Mouse (Mus musculus): ENCODE data around the gene Foxo3. TPM values are rescaled to one million over a fixed set of nuclear protein-coding genes. Genes with fewer than 3 reads are reported as not detected.

Foxo3 gene
- polyA plus RNA-seq, 1 experiment = 49.3 TPM

- Histone ChIP-seq H3K4me3 (replicated peaks; ENCODE audit: extremely low read depth, low read depth, low read length) (no peak overlapping the region), H3K4me1 (ENCODE audit: control insufficient read depth, insufficient read depth, low read length) (peaks cover 29% of the 10 kb centered on the region)
- WGBS = 73% methylated on average over 8 of the region's 8 CpGs
- DNase-seq = no peak
- TF ChIP-seq CTCF (IDR thresholded peaks at IDR 0.05; ENCODE audit: insufficient read depth, low read length) (no peak), POLR2A (IDR thresholded peaks at IDR 0.05; ENCODE audit: borderline replicate concordance, extremely low read depth, low read depth, low read length) (no peak)
These were observed 74.0 kb downstream of the Foxo3 start for GRCm38 (mm10) chr10:42202561-42202960.

- whole genome bisulfite sequencing = 57% methylated on average over 3 of the region's 3 CpGs
These were observed 77.1 kb downstream of the Foxo3 start for GRCm38 (mm10) chr10:42199472-42199871.

GRCm38 (mm10) chr10:42198682-42199081 is 77.9 kb downstream of the Foxo3 start:
- no peak overlapping the region for H3K4me3 ChIP-seq (replicated peaks; ENCODE audit: extremely low read depth, low read depth, low read length)
- WGBS = 58% methylated on average over 3 of the region's 3 CpGs
- TF ChIP-seq CTCF (IDR thresholded peaks at IDR 0.05; ENCODE audit: insufficient read depth, low read length) (no peak), POLR2A (IDR thresholded peaks at IDR 0.05; ENCODE audit: borderline replicate concordance, extremely low read depth, low read depth, low read length) (no peak)
- H3K4me1 ChIP-seq (ENCODE audit: control insufficient read depth, insufficient read depth, low read length) = peaks cover 16% of the 10 kb centered on the region
- no peak for DNase-seq

More at GRCm38 (mm10) chr10:42199472-42199871, 77.1 kb downstream of the Foxo3 start:
- Histone ChIP-seq H3K4me1 (ENCODE audit: control insufficient read depth, insufficient read depth, low read length) (peaks cover 14% of the 10 kb centered on the region), H3K4me3 (replicated peaks; ENCODE audit: extremely low read depth, low read depth, low read length) (no peak overlapping the region)
- no peak for TF ChIP-seq POLR2A (IDR thresholded peaks at IDR 0.05; ENCODE audit: borderline replicate concordance, extremely low read depth, low read depth, low read length)
- no peak for TF ChIP-seq CTCF (IDR thresholded peaks at IDR 0.05; ENCODE audit: insufficient read depth, low read length)
- DNase-seq = no peak

- TF ChIP-seq CTCF (IDR thresholded peaks at IDR 0.05; ENCODE audit: insufficient read depth, low read length) (no peak), POLR2A (IDR thresholded peaks at IDR 0.05; ENCODE audit: borderline replicate concordance, extremely low read depth, low read depth, low read length) (no peak)
- WGBS = 65% methylated on average over 6 of the region's 6 CpGs
- Histone ChIP-seq H3K4me3 (replicated peaks; ENCODE audit: extremely low read depth, low read depth, low read length) (no peak overlapping the region), H3K4me1 (ENCODE audit: control insufficient read depth, insufficient read depth, low read length) (peaks cover 31% of the 10 kb centered on the region)
- no peak for DNase-seq
These were observed 81.8 kb downstream of the Foxo3 start for GRCm38 (mm10) chr10:42194784-42195183.

GRCm38 (mm10) chr10:42193981-42194380 is 82.6 kb downstream of the Foxo3 start:
- H3K4me1 ChIP-seq (ENCODE audit: control insufficient read depth, insufficient read depth, low read length) = peaks cover 33% of the 10 kb centered on the region
- no peak for TF ChIP-seq CTCF (IDR thresholded peaks at IDR 0.05; ENCODE audit: insufficient read depth, low read length)
- TF ChIP-seq POLR2A (IDR thresholded peaks at IDR 0.05; ENCODE audit: borderline replicate concordance, extremely low read depth, low read depth, low read length) = no peak
- H3K4me3 ChIP-seq (replicated peaks; ENCODE audit: extremely low read depth, low read depth, low read length) = no peak overlapping the region
- DNase-seq = no peak
- 75% methylated on average over 4 of the region's 4 CpGs for WGBS

GRCm38 (mm10) chr10:42192951-42193350 is 83.6 kb downstream of the Foxo3 start:
- TF ChIP-seq POLR2A (IDR thresholded peaks at IDR 0.05; ENCODE audit: borderline replicate concordance, extremely low read depth, low read depth, low read length) = no peak
- no peak for TF ChIP-seq CTCF (IDR thresholded peaks at IDR 0.05; ENCODE audit: insufficient read depth, low read length)
- DNase-seq = no peak
- peaks cover 36% of the 10 kb centered on the region for H3K4me1 ChIP-seq (ENCODE audit: control insufficient read depth, insufficient read depth, low read length)
- H3K4me3 ChIP-seq (replicated peaks; ENCODE audit: extremely low read depth, low read depth, low read length) = no peak overlapping the region
- 33% methylated on average over 6 of the region's 6 CpGs for WGBS

GRCm38 (mm10) chr10:42189674-42190434 is 86.7 kb downstream of the Foxo3 start:
- no peak for TF ChIP-seq POLR2A (IDR thresholded peaks at IDR 0.05; ENCODE audit: borderline replicate concordance, extremely low read depth, low read depth, low read length)
- TF ChIP-seq CTCF (IDR thresholded peaks at IDR 0.05; ENCODE audit: insufficient read depth, low read length) = no peak
- 43% methylated on average over 13 of the region's 13 CpGs for WGBS
- H3K4me3 ChIP-seq (replicated peaks; ENCODE audit: extremely low read depth, low read depth, low read length) = no peak overlapping the region
- DNase-seq = no peak
- H3K4me1 ChIP-seq (ENCODE audit: control insufficient read depth, insufficient read depth, low read length) = peaks cover 33% of the 10 kb centered on the region

- Histone ChIP-seq H3K4me3 (replicated peaks; ENCODE audit: extremely low read depth, low read depth, low read length) (no peak overlapping the region), H3K4me1 (ENCODE audit: control insufficient read depth, insufficient read depth, low read length) (peaks cover 30% of the 10 kb centered on the region)
- WGBS = 74% methylated on average over 8 of the region's 8 CpGs
- no peak for DNase-seq
- no peak for TF ChIP-seq CTCF (IDR thresholded peaks at IDR 0.05; ENCODE audit: insufficient read depth, low read length)
- no peak for TF ChIP-seq POLR2A (IDR thresholded peaks at IDR 0.05; ENCODE audit: borderline replicate concordance, extremely low read depth, low read depth, low read length)
These were observed 87.5 kb downstream of the Foxo3 start for GRCm38 (mm10) chr10:42189037-42189436.

GRCm38 (mm10) chr10:42188091-42188490 is 88.5 kb downstream of the Foxo3 start:
- 67% methylated on average over 9 of the region's 9 CpGs for WGBS
- DNase-seq = no peak

GRCm38 (mm10) chr10:42186941-42187401 is 89.6 kb downstream of the Foxo3 start:
- DNase-seq = no peak
- peaks cover 21% of the 10 kb centered on the region for H3K4me1 ChIP-seq (ENCODE audit: control insufficient read depth, insufficient read depth, low read length)
- TF ChIP-seq POLR2A (IDR thresholded peaks at IDR 0.05; ENCODE audit: borderline replicate concordance, extremely low read depth, low read depth, low read length) = no peak
- TF ChIP-seq CTCF (IDR thresholded peaks at IDR 0.05; ENCODE audit: insufficient read depth, low read length) = no peak

More at GRCm38 (mm10) chr10:42188091-42188490, 88.5 kb downstream of the Foxo3 start:
- peaks cover 27% of the 10 kb centered on the region for H3K4me1 ChIP-seq (ENCODE audit: control insufficient read depth, insufficient read depth, low read length)
- no peak overlapping the region for H3K4me3 ChIP-seq (replicated peaks; ENCODE audit: extremely low read depth, low read depth, low read length)
- TF ChIP-seq POLR2A (IDR thresholded peaks at IDR 0.05; ENCODE audit: borderline replicate concordance, extremely low read depth, low read depth, low read length) (no peak), CTCF (IDR thresholded peaks at IDR 0.05; ENCODE audit: insufficient read depth, low read length) (no peak)

More at GRCm38 (mm10) chr10:42186941-42187401, 89.6 kb downstream of the Foxo3 start:
- no peak overlapping the region for H3K4me3 ChIP-seq (replicated peaks; ENCODE audit: extremely low read depth, low read depth, low read length)
- 84% methylated on average over 9 of the region's 9 CpGs for WGBS

Measured in lung, adult 2 months (tissue).